Mouse (Mus musculus): ENCODE results near the gene Eprs. TPM values are rescaled to one million over a fixed set of nuclear protein-coding genes. Genes with fewer than 3 reads are reported as not detected.
A peak's percentile ranks its signal among the peaks of the same experiment; 100 is the strongest.

Gene Eprs
- polyA plus RNA-seq, 2 experiments = 22.9 to 83.7 TPM

DNA sequence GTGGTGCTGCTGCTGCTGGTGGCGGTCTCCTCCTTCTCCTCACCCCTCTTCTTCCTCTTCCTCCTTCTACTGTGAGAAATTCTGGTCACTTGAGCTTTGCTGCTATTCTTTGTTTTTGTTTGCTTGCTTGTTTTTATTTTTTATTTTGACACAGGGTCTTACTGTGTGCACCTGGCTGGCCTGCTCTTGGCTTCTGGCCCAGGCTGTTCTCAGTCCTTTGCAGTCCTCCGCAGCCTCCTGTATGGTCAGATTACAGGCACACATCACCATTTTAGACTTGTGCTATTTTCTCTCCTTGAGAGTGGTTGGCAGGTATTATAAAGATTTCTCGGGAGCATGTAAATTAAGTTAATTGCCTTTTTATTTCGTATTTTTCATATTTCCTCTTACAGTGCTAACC is 28.7 kb upstream of the Eprs start:
- Histone ChIP-seq H3K27me3 (ENCODE audit: control insufficient read depth, insufficient read depth, low read length) (no peaks in the 10 kb centered on the region), H3K9me3 (ENCODE audit: control insufficient read depth, low read length) (no peaks in the 10 kb centered on the region), H3K4me2 (ENCODE audit: low read depth) (no peak overlapping the region), H3K4me1 (replicated peaks; ENCODE audit: control insufficient read depth in 2 of 2, insufficient read depth in 2 of 2, low read length in 1 of 2) (peaks cover 0 to 9% of the 10 kb centered on the region in 2 experiments), H3K4me3 (ENCODE audit: insufficient read depth in 1 of 2, low read depth in 2 of 2, low read length in 2 of 2) (no peak overlapping the region), H3K36me3 (replicated peaks; ENCODE audit: control insufficient read depth, insufficient read depth, low read depth) (no peaks in the 10 kb centered on the region), H3K9ac (replicated peaks) (no peak overlapping the region), H3K27ac (no peak overlapping the region)
- DNase-seq (ENCODE audit: low read depth in 3 of 3, low spot score in 3 of 3) (no peak), ATAC-seq (ENCODE audit: insufficient read depth) (no peak)
- TF ChIP-seq EP300 (IDR thresholded peaks at IDR 0.05; ENCODE audit: low read depth) = no peak
- TF ChIP-seq CTCF (IDR thresholded peaks at IDR 0.05; ENCODE audit: low read depth) = no peak
- WGBS (ENCODE audit: insufficient replicate concordance) = 70% methylated on average over 4 of the region's 4 CpGs

GRCm38 (mm10) chr1:185335231-185335765 is 27.5 kb upstream of the Eprs start:
- Histone ChIP-seq H3K27ac (no peak overlapping the region), H3K4me3 (ENCODE audit: insufficient read depth in 1 of 2, low read depth in 2 of 2, low read length in 2 of 2) (no peak overlapping the region), H3K4me1 (replicated peaks; ENCODE audit: control insufficient read depth in 2 of 2, insufficient read depth in 2 of 2, low read length in 1 of 2) (peaks cover 0 to 3% of the 10 kb centered on the region in 2 experiments; a peak in 3 of 4 replicates), H3K36me3 (replicated peaks; ENCODE audit: control insufficient read depth, insufficient read depth, low read depth) (no peaks in the 10 kb centered on the region), H3K4me2 (ENCODE audit: low read depth) (no peak overlapping the region), H3K9ac (replicated peaks) (no peak overlapping the region), H3K9me3 (ENCODE audit: control insufficient read depth, low read length) (no peaks in the 10 kb centered on the region), H3K27me3 (ENCODE audit: control insufficient read depth, insufficient read depth, low read length) (no peaks in the 10 kb centered on the region)
- 63% methylated on average over 6 of the region's 6 CpGs for WGBS (ENCODE audit: insufficient replicate concordance)
- TF ChIP-seq CTCF (IDR thresholded peaks at IDR 0.05; ENCODE audit: low read depth) = no peak
- no peak for TF ChIP-seq EP300 (IDR thresholded peaks at IDR 0.05; ENCODE audit: low read depth)
- ATAC-seq (ENCODE audit: insufficient read depth) (no peak), DNase-seq (ENCODE audit: low read depth in 3 of 3, low spot score in 3 of 3) (no peak)

DNA sequence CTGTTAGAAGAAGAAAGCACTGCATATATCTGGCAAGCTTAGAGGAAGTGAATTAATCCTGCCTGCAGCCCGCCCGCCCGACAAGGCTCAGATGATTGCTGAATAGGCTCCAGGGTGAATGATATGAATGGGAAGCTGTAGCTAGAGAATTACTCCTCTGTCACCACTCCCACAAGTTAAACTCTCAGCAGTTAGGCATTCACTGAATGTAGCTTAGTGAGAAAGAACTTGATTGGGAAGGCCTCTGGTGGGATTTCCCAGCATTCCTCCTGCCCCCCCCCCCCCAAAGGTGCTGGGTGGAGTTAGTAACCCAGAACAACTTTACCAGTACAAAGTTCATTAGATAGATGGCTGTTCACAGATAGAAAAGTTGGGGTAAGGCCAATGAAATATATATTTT is 26.3 kb upstream of the Eprs start:
- Histone ChIP-seq H3K27ac (no peak overlapping the region), H3K9ac (replicated peaks) (no peak overlapping the region), H3K4me2 (ENCODE audit: low read depth) (no peak overlapping the region), H3K9me3 (ENCODE audit: control insufficient read depth, low read length) (no peaks in the 10 kb centered on the region), H3K4me3 (ENCODE audit: insufficient read depth in 1 of 2, low read depth in 2 of 2, low read length in 2 of 2) (no peak overlapping the region), H3K36me3 (replicated peaks; ENCODE audit: control insufficient read depth, insufficient read depth, low read depth) (no peaks in the 10 kb centered on the region), H3K27me3 (ENCODE audit: control insufficient read depth, insufficient read depth, low read length) (no peaks in the 10 kb centered on the region), H3K4me1 (replicated peaks; ENCODE audit: control insufficient read depth in 2 of 2, insufficient read depth in 2 of 2, low read length in 1 of 2) (peaks cover 0 to 3% of the 10 kb centered on the region in 2 experiments; a peak in 3 of 4 replicates)
- TF ChIP-seq EP300 (IDR thresholded peaks at IDR 0.05; ENCODE audit: low read depth) (no peak), CTCF (IDR thresholded peaks at IDR 0.05; ENCODE audit: low read depth) (no peak)
- WGBS (ENCODE audit: insufficient replicate concordance) = 43% methylated on average over 3 of the region's 3 CpGs
- DNase-seq (ENCODE audit: low read depth in 3 of 3, low spot score in 3 of 3) (no peak), ATAC-seq (ENCODE audit: insufficient read depth) (no peak)

- ATAC-seq (ENCODE audit: insufficient read depth) = no peak
- TF ChIP-seq EP300 (IDR thresholded peaks at IDR 0.05; ENCODE audit: low read depth) = no peak
- no peak for TF ChIP-seq CTCF (IDR thresholded peaks at IDR 0.05; ENCODE audit: low read depth)
- 70% methylated on average over 4 of the region's 4 CpGs for WGBS (ENCODE audit: insufficient replicate concordance)
Observed at GRCm38 (mm10) chr1:185342441-185342840, 20.4 kb upstream of the Eprs start.

GRCm38 (mm10) chr1:185343422-185343821 is 19.4 kb upstream of the Eprs start:
- TF ChIP-seq CTCF (IDR thresholded peaks at IDR 0.05; ENCODE audit: low read depth) = peak; percentile 73
- no peak for TF ChIP-seq EP300 (IDR thresholded peaks at IDR 0.05; ENCODE audit: low read depth)
- Histone ChIP-seq H3K36me3 (replicated peaks; ENCODE audit: control insufficient read depth, insufficient read depth, low read depth) (no peaks in the 10 kb centered on the region), H3K27ac (no peak overlapping the region), H3K9me3 (ENCODE audit: control insufficient read depth, low read length) (no peaks in the 10 kb centered on the region), H3K27me3 (ENCODE audit: control insufficient read depth, insufficient read depth, low read length) (no peaks in the 10 kb centered on the region), H3K4me3 (ENCODE audit: insufficient read depth in 1 of 2, low read depth in 2 of 2, low read length in 2 of 2) (no peak overlapping the region), H3K4me1 (replicated peaks; ENCODE audit: control insufficient read depth in 2 of 2, insufficient read depth in 2 of 2, low read length in 1 of 2) (no peaks in the 10 kb centered on the region), H3K9ac (replicated peaks) (no peak overlapping the region), H3K4me2 (ENCODE audit: low read depth) (no peak overlapping the region)
- no peak for ATAC-seq (ENCODE audit: insufficient read depth)
- DNase-seq (ENCODE audit: low read depth in 3 of 3, low spot score in 3 of 3) = no peak
- WGBS (ENCODE audit: insufficient replicate concordance) = 63% methylated on average over 8 of the region's 8 CpGs

More at GRCm38 (mm10) chr1:185342441-185342840, 20.4 kb upstream of the Eprs start:
- Histone ChIP-seq H3K4me1 (replicated peaks; ENCODE audit: control insufficient read depth in 2 of 2, insufficient read depth in 2 of 2, low read length in 1 of 2) (no peaks in the 10 kb centered on the region), H3K4me3 (ENCODE audit: insufficient read depth in 1 of 2, low read depth in 2 of 2, low read length in 2 of 2) (no peak overlapping the region), H3K27ac (no peak overlapping the region), H3K9me3 (ENCODE audit: control insufficient read depth, low read length) (no peaks in the 10 kb centered on the region), H3K9ac (replicated peaks) (no peak overlapping the region), H3K4me2 (ENCODE audit: low read depth) (no peak overlapping the region), H3K36me3 (replicated peaks; ENCODE audit: control insufficient read depth, insufficient read depth, low read depth) (no peaks in the 10 kb centered on the region), H3K27me3 (ENCODE audit: control insufficient read depth, insufficient read depth, low read length) (no peaks in the 10 kb centered on the region)
- DNase-seq (ENCODE audit: low read depth in 3 of 3, low spot score in 3 of 3) = no peak
